Mouse (Mus musculus): ENCODE measurements at regions not wholly inside any gene's neighbourhood (a gene's known extent, or its start where the extent isn't known, plus 50 kb on each side); places are given as distances from the start of the nearest gene placed in this dataset.

GRCm38 (mm10) chr5:46212845-46213468 lies 355.5 kb upstream of the Lcorl start:
- peak; percentile 75 for DNase-seq (ENCODE audit: low spot score)
- Histone ChIP-seq H3K27ac (peak overlapping the region; percentile 47; the same call in 1 of the 2 replicates), H3K4me3 (replicated peaks; ENCODE audit: low read depth, low read length) (no peak overlapping the region), H3K9ac (ENCODE audit: low read depth, low read length) (no peak overlapping the region), H3K4me1 (replicated peaks; ENCODE audit: insufficient read depth, low read length) (no peaks in the 10 kb centered on the region; the same call in 1 of the 2 replicates), H3K36me3 (ENCODE audit: insufficient read depth, low read length) (no peaks in the 10 kb centered on the region), H3K9me3 (replicated peaks; ENCODE audit: low read length) (no peaks in the 10 kb centered on the region), H3K4me2 (ENCODE audit: low read length) (no peak overlapping the region), H3K27me3 (ENCODE audit: insufficient read depth, low read length) (no peaks in the 10 kb centered on the region)
- TF ChIP-seq CTCF (IDR thresholded peaks at IDR 0.05; ENCODE audit: low read depth): no peak
- peak; percentile 49; the same call in 1 of the 2 replicates for ATAC-seq (replicated peaks; ENCODE audit: low FRiP score, low read depth)
- WGBS: 33% methylated on average over 4 of the region's 4 CpGs

- no peak overlapping the region for H3K27ac ChIP-seq
- ATAC-seq (replicated peaks; ENCODE audit: low FRiP score, low read depth) (no peak), DNase-seq (ENCODE audit: low spot score) (no peak)
- WGBS: 62% methylated on average over 2 of the region's 2 CpGs
- no peaks in the 10 kb centered on the region for H3K9me3 ChIP-seq (replicated peaks; ENCODE audit: low read length)
- no peak overlapping the region for H3K4me3 ChIP-seq (replicated peaks; ENCODE audit: low read depth, low read length)
- no peak overlapping the region for H3K9ac ChIP-seq (ENCODE audit: low read depth, low read length)
- no peaks in the 10 kb centered on the region; the same call in 1 of the 2 replicates for H3K4me1 ChIP-seq (replicated peaks; ENCODE audit: insufficient read depth, low read length)
- TF ChIP-seq CTCF (IDR thresholded peaks at IDR 0.05; ENCODE audit: low read depth): no peak
- no peaks in the 10 kb centered on the region for H3K27me3 ChIP-seq (ENCODE audit: insufficient read depth, low read length)
- no peak overlapping the region for H3K4me2 ChIP-seq (ENCODE audit: low read length)
- no peaks in the 10 kb centered on the region for H3K36me3 ChIP-seq (ENCODE audit: insufficient read depth, low read length)
Measured at GRCm38 (mm10) chr5:46209076-46209475, 351.7 kb upstream of the Lcorl start.

- Histone ChIP-seq H3K27me3 (ENCODE audit: insufficient read depth, low read length) (no peaks in the 10 kb centered on the region), H3K4me1 (replicated peaks; ENCODE audit: insufficient read depth, low read length) (no peaks in the 10 kb centered on the region), H3K4me3 (replicated peaks; ENCODE audit: low read depth, low read length) (no peak overlapping the region), H3K9me3 (replicated peaks; ENCODE audit: low read length) (no peaks in the 10 kb centered on the region), H3K9ac (ENCODE audit: low read depth, low read length) (no peak overlapping the region), H3K4me2 (ENCODE audit: low read length) (no peak overlapping the region), H3K27ac (no peak overlapping the region), H3K36me3 (ENCODE audit: insufficient read depth, low read length) (no peaks in the 10 kb centered on the region)
- 61% methylated on average over 4 of the region's 4 CpGs for WGBS
- peak; percentile 27 for DNase-seq (ENCODE audit: low spot score)
- TF ChIP-seq CTCF (IDR thresholded peaks at IDR 0.05; ENCODE audit: low read depth): no peak
- no peak for ATAC-seq (replicated peaks; ENCODE audit: low FRiP score, low read depth)
Measured at GRCm38 (mm10) chr5:46203744-46204143, 346.3 kb upstream of the Lcorl start.

GRCm38 (mm10) chr5:46202457-46202772 lies 345.0 kb upstream of the Lcorl start:
- TF ChIP-seq CTCF (IDR thresholded peaks at IDR 0.05; ENCODE audit: low read depth): no peak
- Histone ChIP-seq H3K4me1 (replicated peaks; ENCODE audit: insufficient read depth, low read length) (no peaks in the 10 kb centered on the region), H3K36me3 (ENCODE audit: insufficient read depth, low read length) (no peaks in the 10 kb centered on the region), H3K4me2 (ENCODE audit: low read length) (no peak overlapping the region), H3K27ac (no peak overlapping the region), H3K4me3 (replicated peaks; ENCODE audit: low read depth, low read length) (no peak overlapping the region), H3K9me3 (replicated peaks; ENCODE audit: low read length) (no peaks in the 10 kb centered on the region), H3K9ac (ENCODE audit: low read depth, low read length) (no peak overlapping the region), H3K27me3 (ENCODE audit: insufficient read depth, low read length) (no peaks in the 10 kb centered on the region)
- WGBS: 81% methylated on average over 2 of the region's 2 CpGs
- DNase-seq (ENCODE audit: low spot score) (no peak), ATAC-seq (replicated peaks; ENCODE audit: low FRiP score, low read depth) (no peak)

GRCm38 (mm10) chr5:46201639-46202456 lies 344.4 kb upstream of the Lcorl start:
- H3K36me3 ChIP-seq (ENCODE audit: insufficient read depth, low read length): no peaks in the 10 kb centered on the region
- no peak for DNase-seq (ENCODE audit: low spot score)
- H3K9ac ChIP-seq (ENCODE audit: low read depth, low read length): no peak overlapping the region
- H3K27ac ChIP-seq: no peak overlapping the region
- no peak for TF ChIP-seq CTCF (IDR thresholded peaks at IDR 0.05; ENCODE audit: low read depth)
- H3K9me3 ChIP-seq (replicated peaks; ENCODE audit: low read length): no peaks in the 10 kb centered on the region
- 91% methylated on average over 6 of the region's 6 CpGs for WGBS
- no peak for ATAC-seq (replicated peaks; ENCODE audit: low FRiP score, low read depth)
- no peaks in the 10 kb centered on the region for H3K27me3 ChIP-seq (ENCODE audit: insufficient read depth, low read length)
- H3K4me3 ChIP-seq (replicated peaks; ENCODE audit: low read depth, low read length): no peak overlapping the region
- H3K4me2 ChIP-seq (ENCODE audit: low read length): no peak overlapping the region
- H3K4me1 ChIP-seq (replicated peaks; ENCODE audit: insufficient read depth, low read length): no peaks in the 10 kb centered on the region

GRCm38 (mm10) chr5:46186908-46187307 lies 329.5 kb upstream of the Lcorl start:
- no peaks in the 10 kb centered on the region for H3K9me3 ChIP-seq (replicated peaks; ENCODE audit: low read length)
- no peak overlapping the region for H3K4me2 ChIP-seq (ENCODE audit: low read length)
- H3K27me3 ChIP-seq (ENCODE audit: insufficient read depth, low read length): no peaks in the 10 kb centered on the region
- H3K4me1 ChIP-seq (replicated peaks; ENCODE audit: insufficient read depth, low read length): no peaks in the 10 kb centered on the region
- H3K9ac ChIP-seq (ENCODE audit: low read depth, low read length): no peak overlapping the region
- H3K4me3 ChIP-seq (replicated peaks; ENCODE audit: low read depth, low read length): no peak overlapping the region
- 94% methylated on average over 2 of the region's 2 CpGs for WGBS
- H3K36me3 ChIP-seq (ENCODE audit: insufficient read depth, low read length): no peaks in the 10 kb centered on the region
- no peak overlapping the region for H3K27ac ChIP-seq
- ATAC-seq (replicated peaks; ENCODE audit: low FRiP score, low read depth) (no peak), DNase-seq (ENCODE audit: low spot score) (no peak)
- TF ChIP-seq CTCF (IDR thresholded peaks at IDR 0.05; ENCODE audit: low read depth): no peak
